20 mouse cellular contexts compared by ENCODE assay signal in genomic region chr3:51151104-51151503, GRCm38 (mm10).
DNase-seq lines count a peak whose midpoint lies in the region; ATAC-seq and TF ChIP-seq lines count a peak whose summit lies in the region.
"Had no signal": no experiment of that assay in that cellular context is flagged by ENCODE, and none has a peak within 500 bp of the region (broad histone marks: within the 10 kb centered on the region; RNA-seq: fewer than 3 reads in every experiment).

No protein-coding gene starts in this region.

- TF ChIP-seq POLR2A in heart, adult 2 months (IDR thresholded peaks at IDR 0.05; ENCODE audit: insufficient read depth, low read depth, low read length): no peak
- TF ChIP-seq POLR2A in lung, adult 2 months (IDR thresholded peaks at IDR 0.05; ENCODE audit: borderline replicate concordance, extremely low read depth, low read depth, low read length): no peak

- no peaks in the 10 kb centered on the region for H3K4me1 ChIP-seq in heart, adult 2 months (ENCODE audit: control insufficient read depth, insufficient read depth, low read length)
- H3K4me1 ChIP-seq in liver, embryonic 13.5 days (replicated peaks): peaks cover 26% of the 10 kb centered on the region
- no peaks in the 10 kb centered on the region for H3K4me1 ChIP-seq in lung, adult 2 months (ENCODE audit: control insufficient read depth, insufficient read depth, low read length)
- H3K4me1 ChIP-seq: intestine, embryonic 15.5 days; limb, embryonic 12.5 days had no signal

- 13% methylated on average over 4 of the region's 4 CpGs for WGBS in heart, adult 2 months
- 11% methylated on average over 4 of the region's 4 CpGs for WGBS in liver, embryonic 13.5 days (ENCODE audit: insufficient replicate concordance)
- 42% methylated on average over 4 of the region's 4 CpGs for WGBS in lung, adult 2 months

- DNase-seq in heart, adult 2 months: peak; percentile 25 to 26
- no peak for DNase-seq in heart, postnatal 25 days (ENCODE audit: low spot score)
- DNase-seq in 416B (ENCODE audit: low read depth): peak; percentile 84
- no peak for DNase-seq in liver, embryonic 13.5 days
- DNase-seq in right cerebral cortex, postnatal 4 days: no peak
- DNase-seq in embryo, embryonic 10.5 days (ENCODE audit: low spot score): no peak
- no peak for DNase-seq in lung, adult 2 months
- DNase-seq: cerebellum, adult 9-11 months; right cerebral cortex, adult 18-20 months; spleen, adult 18-20 months; thymus, adult 18-20 months had no signal

- no peaks in the 10 kb centered on the region for H3K36me3 ChIP-seq in heart, adult 2 months (ENCODE audit: control insufficient read depth, insufficient read depth, low read length)
- H3K36me3 ChIP-seq in liver, embryonic 13.5 days: no peaks in the 10 kb centered on the region
- H3K36me3 ChIP-seq: hindbrain, embryonic 13.5 days; intestine, embryonic 15.5 days; limb, embryonic 12.5 days; lung, embryonic 15.5 days had no signal

- intact Hi-C loops in heart, adult 2 months (cut with DNase I): no loop called here
- intact Hi-C loops in heart, postnatal 25 days (cut with DNase I): loop anchor here (10.0 kb wide), 1 partner anchor 214 kb away; no protein-coding TSS in a partner anchor

- TF ChIP-seq EP300 in heart, adult 2 months (IDR thresholded peaks at IDR 0.05; ENCODE audit: insufficient read depth, low read depth, low read length): no peak

- H3K4me3 ChIP-seq in heart, adult 2 months: no peak overlapping the region
- no peak overlapping the region for H3K4me3 ChIP-seq in liver, embryonic 13.5 days (replicated peaks)
- no peak overlapping the region for H3K4me3 ChIP-seq in lung, adult 2 months (replicated peaks; ENCODE audit: extremely low read depth, low read depth, low read length)
- H3K4me3 ChIP-seq: erythroblast, embryonic 14.5 days; hindbrain, embryonic 13.5 days; intestine, embryonic 15.5 days; left cerebral cortex, adult 2 months; limb, embryonic 12.5 days; lung, embryonic 15.5 days had no signal

- TF ChIP-seq CTCF in heart, adult 2 months (IDR thresholded peaks at IDR 0.05): no peak
- TF ChIP-seq CTCF in lung, adult 2 months (IDR thresholded peaks at IDR 0.05; ENCODE audit: insufficient read depth, low read length): no peak

- no peaks in the 10 kb centered on the region for H3K79me2 ChIP-seq in heart, adult 2 months (replicated peaks; ENCODE audit: control insufficient read depth, insufficient read depth, low read length)

- no peak overlapping the region for H3K4me2 ChIP-seq in liver, embryonic 13.5 days
- H3K4me2 ChIP-seq: hindbrain, embryonic 13.5 days; intestine, embryonic 15.5 days; limb, embryonic 12.5 days; lung, embryonic 15.5 days had no signal

- ATAC-seq in granulocyte monocyte progenitor cell, adult 5-6 weeks (replicated peaks; ENCODE audit: poor library complexity, severe bottlenecking): peak; percentile 57
- peak; percentile 50; the same call in 1 of the 2 replicates for ATAC-seq in liver, embryonic 13.5 days (ENCODE audit: low read depth)
- ATAC-seq: forebrain, embryonic 14.5 days; intestine, embryonic 15.5 days; midbrain, embryonic 16.5 days had no signal

- H3K27me3 ChIP-seq in heart, adult 2 months (ENCODE audit: control insufficient read depth, insufficient read depth, low read length): no peaks in the 10 kb centered on the region
- H3K27me3 ChIP-seq in liver, embryonic 13.5 days: no peaks in the 10 kb centered on the region
- H3K27me3 ChIP-seq: intestine, embryonic 15.5 days; limb, embryonic 12.5 days; lung, embryonic 15.5 days had no signal

- no peak overlapping the region for H3K9ac ChIP-seq in heart, adult 2 months (ENCODE audit: low read depth, low read length)
- H3K9ac ChIP-seq in liver, embryonic 13.5 days: no peak overlapping the region
- H3K9ac ChIP-seq: hindbrain, embryonic 13.5 days; intestine, embryonic 15.5 days; limb, embryonic 12.5 days; lung, embryonic 15.5 days had no signal

- no peak overlapping the region for H3K27ac ChIP-seq in heart, adult 2 months
- H3K27ac ChIP-seq in liver, embryonic 13.5 days: no peak overlapping the region
- H3K27ac ChIP-seq: hindbrain, embryonic 13.5 days; intestine, embryonic 15.5 days; left cerebral cortex, adult 2 months; limb, embryonic 12.5 days; lung, embryonic 15.5 days had no signal

- no peaks in the 10 kb centered on the region for H3K9me3 ChIP-seq in liver, embryonic 13.5 days (replicated peaks)
- H3K9me3 ChIP-seq: hindbrain, embryonic 13.5 days; intestine, embryonic 15.5 days; limb, embryonic 12.5 days; lung, embryonic 15.5 days had no signal

Comparison
In these comparisons a context has a peak if more than half of its experiments do, and no peak if none do; other contexts are left out.
1. DNase-seq: peak in heart, adult 2 months (2 of 2) and 416B (single experiment); none in heart, postnatal 25 days (single experiment), liver, embryonic 13.5 days (single experiment), right cerebral cortex, postnatal 4 days (single experiment), embryo, embryonic 10.5 days (single experiment) and lung, adult 2 months (single experiment).